Mouse (Mus musculus) G1E (cell line): Measurements from ENCODE around the gene Fbln1. TPM values are rescaled to one million over a fixed set of nuclear protein-coding genes. Genes with fewer than 3 reads are reported as not detected.

Source experiments
- ATAC-seq: 2 replicates; pipeline ENCODE4 v1.8.0; 2016; ENCODE audit warnings: mild to moderate bottlenecking; ENCODE audit not compliant: insufficient number of reproducible peaks, poor library complexity, low FRiP score, severe bottlenecking; ENCODE audit errors: extremely low read depth
- DNase-seq: peaks from one replicate; pipeline ENCODE4 v3.0.0; 2012; ENCODE audit warnings: low spot score
- H3K27me3 ChIP-seq: 2 replicates; pipeline ENCODE4 v1.6.1; 2012; ENCODE audit warnings: mild to moderate bottlenecking, low read length, inconsistent platforms; ENCODE audit not compliant: insufficient read depth
- H3K36me3 ChIP-seq: replicated peaks from 2 replicates; pipeline ENCODE3; 2012; ENCODE audit warnings: mild to moderate bottlenecking, inconsistent platforms
- H3K4me1 ChIP-seq: 2 replicates; pipeline ENCODE4 v1.6.1; 2012; ENCODE audit warnings: low read depth, low read length, inconsistent platforms, mixed read lengths; ENCODE audit not compliant: insufficient read depth
- H3K4me3 ChIP-seq: 2 replicates; pipeline ENCODE4 v1.5.1; 2012; ENCODE audit warnings: low read depth, mild to moderate bottlenecking, inconsistent platforms, low read length, moderate library complexity, mixed read lengths
- H3K9me3 ChIP-seq: replicated peaks from 2 replicates; pipeline ENCODE4 v1.6.1; 2012; ENCODE audit warnings: inconsistent platforms
- CTCF ChIP-seq: IDR thresholded peaks from 2 replicates; pipeline ENCODE4 v1.5.1; 2012; ENCODE audit warnings: low read depth, low read length, inconsistent platforms, mixed read lengths
- GATA1 ChIP-seq: IDR thresholded peaks from 2 replicates; pipeline ENCODE4 v1.6.1; 2012; ENCODE audit warnings: borderline replicate concordance, low read length, inconsistent platforms, mixed read lengths
- GATA2 ChIP-seq: IDR thresholded peaks from 2 replicates; pipeline ENCODE4 v1.6.1; 2012; ENCODE audit warnings: low read depth, low read length, inconsistent platforms, borderline replicate concordance
- POLR2AphosphoS5 ChIP-seq: IDR thresholded peaks from 2 replicates; pipeline ENCODE4 v1.6.1; 2012; ENCODE audit warnings: low read depth, low read length, inconsistent platforms; ENCODE audit not compliant: insufficient replicate concordance
- TAL1 ChIP-seq: conservative IDR thresholded peaks from 2 replicates; pipeline ENCODE4 v1.6.1; 2012; ENCODE audit warnings: low read depth, low read length, inconsistent platforms, mixed read lengths
- polyA plus RNA-seq: library from polyadenylated mRNA; stranded (reverse); fragments of >175 nt; gene quantifications from 2 replicates; pipeline ENCODE4 v1.2.3, GENCODE M21; 2012
- total RNA-seq, 2 experiments: library from RNA; stranded (forward) in 1 of 2; stranded (reverse) in 1 of 2; fragments of 200-1000 nt in 1 of 2; fragments of >200 nt in 1 of 2; fragmentation: Nextera tagmentation in 1 of 2; gene quantifications; 2 replicates each; pipeline ENCODE4 v1.2.3; 2014 to 2017

Gene Fbln1
- total and polyA plus RNA-seq, 3 experiments, result 0.05 TPM; not detected in 2

GRCm38 (mm10) chr15:85211101-85211760 is 5.5 kb downstream of the Fbln1 start:
- ATAC-seq, result no peak; the same call in 1 of the 2 replicates
- Histone ChIP-seq H3K4me3 (peak overlapping the region; percentile 41), H3K27me3 (no peaks in the 10 kb centered on the region), H3K36me3 (no peaks in the 10 kb centered on the region), H3K4me1 (no peaks in the 10 kb centered on the region), H3K9me3 (peaks cover 72% of the 10 kb centered on the region)
- no peak for DNase-seq
- TF ChIP-seq GATA1, result no peak
- TF ChIP-seq CTCF, result no peak
- TF ChIP-seq TAL1, result no peak
- TF ChIP-seq POLR2AphosphoS5, result no peak
- no peak for TF ChIP-seq GATA2

GRCm38 (mm10) chr15:85216069-85216813 is 10.5 kb downstream of the Fbln1 start:
- Histone ChIP-seq H3K4me3 (no peak overlapping the region), H3K27me3 (no peaks in the 10 kb centered on the region), H3K36me3 (no peaks in the 10 kb centered on the region), H3K4me1 (no peaks in the 10 kb centered on the region), H3K9me3 (peaks cover 76% of the 10 kb centered on the region)
- DNase-seq, result no peak
- no peak for TF ChIP-seq TAL1
- ATAC-seq, result no peak

DNA sequence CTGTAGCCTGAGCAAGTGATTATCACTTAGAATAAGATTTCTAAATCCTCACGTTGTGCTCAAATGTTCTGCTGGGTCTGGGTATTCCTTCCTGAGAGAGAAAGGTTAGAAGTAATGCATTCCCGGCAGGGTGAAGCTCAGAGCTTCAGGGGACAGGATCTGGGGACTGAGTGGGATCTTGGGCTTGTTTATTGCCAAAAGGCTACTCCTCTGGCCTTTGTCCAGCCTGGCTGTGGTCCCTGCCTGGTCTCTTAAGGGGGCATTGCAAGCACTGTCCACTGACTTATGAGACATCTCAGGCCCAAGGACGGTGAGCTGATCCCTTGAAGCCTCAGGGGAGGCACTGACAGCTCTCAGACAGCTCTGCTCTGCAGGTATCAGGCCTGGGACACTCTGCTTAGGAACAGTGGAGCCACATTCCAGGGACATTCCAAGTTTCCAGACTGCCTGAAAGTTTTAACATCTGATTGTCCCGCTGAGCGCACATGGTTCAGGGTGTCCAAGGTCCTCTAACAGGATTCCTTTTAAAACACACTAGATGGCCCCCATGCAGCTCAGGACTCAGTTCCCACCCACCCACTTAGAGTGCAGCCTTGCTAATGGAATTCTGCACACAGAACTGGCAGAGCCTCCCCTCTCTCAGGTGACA is 13.0 kb downstream of the Fbln1 start:
- Histone ChIP-seq H3K4me1 (no peaks in the 10 kb centered on the region), H3K27me3 (no peaks in the 10 kb centered on the region), H3K36me3 (no peaks in the 10 kb centered on the region), H3K9me3 (peaks cover 79% of the 10 kb centered on the region), H3K4me3 (no peak overlapping the region)
- TF ChIP-seq TAL1, result no peak
- TF ChIP-seq CTCF, result no peak
- TF ChIP-seq GATA1, result no peak
- no peak for TF ChIP-seq GATA2
- TF ChIP-seq POLR2AphosphoS5, result no peak
- no peak for ATAC-seq
- DNase-seq, result no peak

GRCm38 (mm10) chr15:85220371-85220770 is 14.6 kb downstream of the Fbln1 start:
- no peaks in the 10 kb centered on the region for H3K4me1 ChIP-seq
- ATAC-seq (no peak), DNase-seq (no peak)
- peaks cover 83% of the 10 kb centered on the region for H3K9me3 ChIP-seq
- TF ChIP-seq TAL1 (no peak), GATA2 (no peak), CTCF (no peak), GATA1 (no peak), POLR2AphosphoS5 (no peak)
- no peaks in the 10 kb centered on the region for H3K36me3 ChIP-seq
- no peaks in the 10 kb centered on the region for H3K27me3 ChIP-seq
- H3K4me3 ChIP-seq, result no peak overlapping the region

DNA sequence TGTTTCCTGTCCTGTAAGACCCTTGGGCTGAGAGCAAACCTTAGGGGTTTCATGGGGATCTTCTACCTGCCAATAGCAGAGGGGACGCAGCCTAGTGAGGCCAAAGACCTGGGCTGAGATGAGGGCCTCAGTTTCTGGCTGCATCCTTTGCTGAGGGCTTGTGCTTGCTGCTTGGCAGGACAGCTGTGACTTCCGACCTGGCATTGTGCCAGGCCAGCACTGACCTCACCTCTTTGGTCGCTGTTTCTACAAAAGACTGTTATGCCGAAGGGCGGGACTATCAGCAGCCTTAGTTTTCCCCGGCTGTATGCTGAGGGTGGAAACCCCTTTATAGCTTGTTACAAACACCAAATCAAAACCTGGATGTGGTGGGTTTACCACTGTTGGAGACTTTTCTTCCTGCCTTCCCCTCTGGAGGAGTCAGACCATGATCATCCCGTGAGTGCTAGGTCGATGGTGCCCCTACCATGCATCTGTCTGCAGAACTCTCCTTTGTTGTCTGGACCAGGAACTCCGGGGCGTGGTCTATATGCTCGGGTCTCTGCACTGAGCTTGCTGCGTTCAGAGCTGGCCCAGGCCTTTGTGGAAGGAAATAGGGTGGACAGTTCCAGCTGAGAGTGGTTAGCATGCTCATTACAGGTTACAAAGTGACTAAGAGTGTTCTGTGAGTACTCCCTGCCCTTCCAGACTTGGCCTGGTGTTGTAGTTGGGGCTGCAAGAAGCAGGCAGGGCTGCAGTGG is 15.5 kb downstream of the Fbln1 start:
- no peaks in the 10 kb centered on the region for H3K36me3 ChIP-seq
- ATAC-seq, result no peak
- H3K4me1 ChIP-seq, result no peaks in the 10 kb centered on the region
- H3K27me3 ChIP-seq, result no peaks in the 10 kb centered on the region
- no peak for TF ChIP-seq GATA2
- TF ChIP-seq GATA1, result no peak
- TF ChIP-seq POLR2AphosphoS5, result no peak
- TF ChIP-seq TAL1, result no peak
- no peak for TF ChIP-seq CTCF
- no peak for DNase-seq
- H3K4me3 ChIP-seq, result 0 out of 2 replicates have a peak overlapping the region, but pooled peaks have one; percentile 8
- peaks cover 87% of the 10 kb centered on the region for H3K9me3 ChIP-seq

GRCm38 (mm10) chr15:85225693-85226092 is 19.9 kb downstream of the Fbln1 start:
- TF ChIP-seq CTCF, result no peak
- no peak for TF ChIP-seq TAL1
- TF ChIP-seq GATA1, result no peak
- DNase-seq (no peak), ATAC-seq (no peak)
- no peaks in the 10 kb centered on the region for H3K4me1 ChIP-seq
- H3K4me3 ChIP-seq, result no peak overlapping the region
- H3K36me3 ChIP-seq, result no peaks in the 10 kb centered on the region
- H3K9me3 ChIP-seq, result peaks cover 86% of the 10 kb centered on the region
- H3K27me3 ChIP-seq, result no peaks in the 10 kb centered on the region
